Mouse (Mus musculus): ENCODE data around the gene Ehd1. TPM values are rescaled to one million over a fixed set of nuclear protein-coding genes. Genes with fewer than 3 reads are reported as not detected.

Ehd1 gene
- polyA plus RNA-seq (2015; fragmentation: Illumina TruSeq; extraction: RNeasy Lipid Tissue Mini Kit (QIAGEN cat#74804); ENCODE audit: insufficient read depth, low replicate concordance), result 36.3 TPM

GRCm38 (mm10) chr19:6276426-6277421 is at the start of gene Ehd1:
Gene Ehd1 (plus strand): TSS chr19:6276725.

GRCm38 (mm10) chr19:6235084-6236052 is 41.2 kb upstream of the Ehd1 start, which contains the start of gene Ppp2r5b:
Gene Ppp2r5b (minus strand): TSS chr19:6235872.

GRCm38 (mm10) chr19:6241274-6242107 is 35.0 kb upstream of the Ehd1 start, which contains the start of gene Atg2a:
Gene Atg2a (plus strand): TSS chr19:6241668.

GRCm38 (mm10) chr19:6306137-6306551 is 29.6 kb downstream of the Ehd1 start, which contains the start of gene Cdc42bpg:
Gene Cdc42bpg (plus strand): TSS chr19:6306456.

GRCm38 (mm10) chr19:6334673-6335457 is 58.3 kb downstream of the Ehd1 start, which contains the start of gene Men1:
Gene Men1 (plus strand): TSS chr19:6334979.

GRCm38 (mm10) chr19:6340524-6341452 is 64.3 kb downstream of the Ehd1 start, which contains the start of gene Map4k2:
Gene Map4k2 (plus strand): TSS chr19:6341135.

Other genes starting within 250 kb of the Ehd1 start
- 42.1 TPM for gene Syvn1, start 230.1 kb upstream of the Ehd1 start, polyA plus RNA-seq (2015; fragmentation: Illumina TruSeq; extraction: RNeasy Lipid Tissue Mini Kit (QIAGEN cat#74804); ENCODE audit: insufficient read depth, low replicate concordance)
- gene Mrpl49, start 218.9 kb upstream of the Ehd1 start, polyA plus RNA-seq (2015; fragmentation: Illumina TruSeq; extraction: RNeasy Lipid Tissue Mini Kit (QIAGEN cat#74804); ENCODE audit: insufficient read depth, low replicate concordance), result 48.0 TPM
- gene Fau, start 218.9 kb upstream of the Ehd1 start, polyA plus RNA-seq (2015; fragmentation: Illumina TruSeq; extraction: RNeasy Lipid Tissue Mini Kit (QIAGEN cat#74804); ENCODE audit: insufficient read depth, low replicate concordance), result 1,233 TPM
- gene Znhit2, start 215.5 kb upstream of the Ehd1 start, polyA plus RNA-seq (2015; fragmentation: Illumina TruSeq; extraction: RNeasy Lipid Tissue Mini Kit (QIAGEN cat#74804); ENCODE audit: insufficient read depth, low replicate concordance), result 0.99 TPM
- gene Tm7sf2, start 208.4 kb upstream of the Ehd1 start, polyA plus RNA-seq (2015; fragmentation: Illumina TruSeq; extraction: RNeasy Lipid Tissue Mini Kit (QIAGEN cat#74804); ENCODE audit: insufficient read depth, low replicate concordance), result 8.7 TPM
- gene Vps51, start 199.5 kb upstream of the Ehd1 start, polyA plus RNA-seq (2015; fragmentation: Illumina TruSeq; extraction: RNeasy Lipid Tissue Mini Kit (QIAGEN cat#74804); ENCODE audit: insufficient read depth, low replicate concordance), result 47.4 TPM
- not detected for gene Tmem262, start 196.7 kb upstream of the Ehd1 start, polyA plus RNA-seq (2015; fragmentation: Illumina TruSeq; extraction: RNeasy Lipid Tissue Mini Kit (QIAGEN cat#74804); ENCODE audit: insufficient read depth, low replicate concordance)
- not detected for gene Gm28374, start 194.5 kb upstream of the Ehd1 start, polyA plus RNA-seq (2015; fragmentation: Illumina TruSeq; extraction: RNeasy Lipid Tissue Mini Kit (QIAGEN cat#74804); ENCODE audit: insufficient read depth, low replicate concordance)
- 12.9 TPM for gene Zfpl1, start 191.8 kb upstream of the Ehd1 start, polyA plus RNA-seq (2015; fragmentation: Illumina TruSeq; extraction: RNeasy Lipid Tissue Mini Kit (QIAGEN cat#74804); ENCODE audit: insufficient read depth, low replicate concordance)
- gene Cdca5, start 191.7 kb upstream of the Ehd1 start, polyA plus RNA-seq (2015; fragmentation: Illumina TruSeq; extraction: RNeasy Lipid Tissue Mini Kit (QIAGEN cat#74804); ENCODE audit: insufficient read depth, low replicate concordance), result 8.2 TPM
- 0.47 TPM for gene AC131692.1, start 182.3 kb upstream of the Ehd1 start, polyA plus RNA-seq (2015; fragmentation: Illumina TruSeq; extraction: RNeasy Lipid Tissue Mini Kit (QIAGEN cat#74804); ENCODE audit: insufficient read depth, low replicate concordance)
- not detected for gene Naaladl1, start 170.9 kb upstream of the Ehd1 start, polyA plus RNA-seq (2015; fragmentation: Illumina TruSeq; extraction: RNeasy Lipid Tissue Mini Kit (QIAGEN cat#74804); ENCODE audit: insufficient read depth, low replicate concordance)
- 4.3 TPM for gene Sac3d1, start 158.1 kb upstream of the Ehd1 start, polyA plus RNA-seq (2015; fragmentation: Illumina TruSeq; extraction: RNeasy Lipid Tissue Mini Kit (QIAGEN cat#74804); ENCODE audit: insufficient read depth, low replicate concordance)
- 16.4 TPM for gene Snx15, start 148.4 kb upstream of the Ehd1 start, polyA plus RNA-seq (2015; fragmentation: Illumina TruSeq; extraction: RNeasy Lipid Tissue Mini Kit (QIAGEN cat#74804); ENCODE audit: insufficient read depth, low replicate concordance)
- 1.8 TPM for gene Batf2, start 135.7 kb upstream of the Ehd1 start, polyA plus RNA-seq (2015; fragmentation: Illumina TruSeq; extraction: RNeasy Lipid Tissue Mini Kit (QIAGEN cat#74804); ENCODE audit: insufficient read depth, low replicate concordance)
- 11.0 TPM for gene Arl2, start 135.2 kb upstream of the Ehd1 start, polyA plus RNA-seq (2015; fragmentation: Illumina TruSeq; extraction: RNeasy Lipid Tissue Mini Kit (QIAGEN cat#74804); ENCODE audit: insufficient read depth, low replicate concordance)
- gene Majin, start 92.3 kb upstream of the Ehd1 start, polyA plus RNA-seq (2015; fragmentation: Illumina TruSeq; extraction: RNeasy Lipid Tissue Mini Kit (QIAGEN cat#74804); ENCODE audit: insufficient read depth, low replicate concordance), result not detected
- not detected for gene Gpha2, start 50.3 kb upstream of the Ehd1 start, polyA plus RNA-seq (2015; fragmentation: Illumina TruSeq; extraction: RNeasy Lipid Tissue Mini Kit (QIAGEN cat#74804); ENCODE audit: insufficient read depth, low replicate concordance)
- gene Ppp2r5b, start 40.9 kb upstream of the Ehd1 start, polyA plus RNA-seq (2015; fragmentation: Illumina TruSeq; extraction: RNeasy Lipid Tissue Mini Kit (QIAGEN cat#74804); ENCODE audit: insufficient read depth, low replicate concordance), result 11.9 TPM
- 6.0 TPM for gene Atg2a, start 35.1 kb upstream of the Ehd1 start, polyA plus RNA-seq (2015; fragmentation: Illumina TruSeq; extraction: RNeasy Lipid Tissue Mini Kit (QIAGEN cat#74804); ENCODE audit: insufficient read depth, low replicate concordance)
- gene Cdc42bpg, start 29.7 kb downstream of the Ehd1 start, polyA plus RNA-seq (2015; fragmentation: Illumina TruSeq; extraction: RNeasy Lipid Tissue Mini Kit (QIAGEN cat#74804); ENCODE audit: insufficient read depth, low replicate concordance), result 2.1 TPM
- gene Men1, start 58.3 kb downstream of the Ehd1 start, polyA plus RNA-seq (2015; fragmentation: Illumina TruSeq; extraction: RNeasy Lipid Tissue Mini Kit (QIAGEN cat#74804); ENCODE audit: insufficient read depth, low replicate concordance), result 15.5 TPM
- gene Map4k2, start 64.4 kb downstream of the Ehd1 start, polyA plus RNA-seq (2015; fragmentation: Illumina TruSeq; extraction: RNeasy Lipid Tissue Mini Kit (QIAGEN cat#74804); ENCODE audit: insufficient read depth, low replicate concordance), result 230 TPM
- 447 TPM for gene Sf1, start 87.0 kb downstream of the Ehd1 start, polyA plus RNA-seq (2015; fragmentation: Illumina TruSeq; extraction: RNeasy Lipid Tissue Mini Kit (QIAGEN cat#74804); ENCODE audit: insufficient read depth, low replicate concordance)
- gene Pygm, start 107.7 kb downstream of the Ehd1 start, polyA plus RNA-seq (2015; fragmentation: Illumina TruSeq; extraction: RNeasy Lipid Tissue Mini Kit (QIAGEN cat#74804); ENCODE audit: insufficient read depth, low replicate concordance), result 7.7 TPM
- gene Rasgrp2, start 122.6 kb downstream of the Ehd1 start, polyA plus RNA-seq (2015; fragmentation: Illumina TruSeq; extraction: RNeasy Lipid Tissue Mini Kit (QIAGEN cat#74804); ENCODE audit: insufficient read depth, low replicate concordance), result 258 TPM
- gene Nrxn2, start 142.0 kb downstream of the Ehd1 start, polyA plus RNA-seq (2015; fragmentation: Illumina TruSeq; extraction: RNeasy Lipid Tissue Mini Kit (QIAGEN cat#74804); ENCODE audit: insufficient read depth, low replicate concordance), result 0.57 TPM

All from spleen, adult 10 weeks (tissue).